Mouse (Mus musculus): ENCODE results near the gene Htatip2.

Htatip2 gene

GRCm38 (mm10) chr7:49758934-49759571 is at the start of gene Htatip2:
TSS of gene Htatip2 (plus strand) at chr7:49759115.
- no peak for DNase-seq (ENCODE audit: low spot score in 2 of 2)

GRCm38 (mm10) chr7:49709381-49710021 is 49.4 kb upstream of the Htatip2 start:
- DNase-seq (ENCODE audit: low spot score in 2 of 2) = no peak

- no peak for DNase-seq (ENCODE audit: low spot score in 2 of 2)
Observed at GRCm38 (mm10) chr7:49717942-49718733, 40.8 kb upstream of the Htatip2 start.

GRCm38 (mm10) chr7:49734342-49734741 is 24.6 kb upstream of the Htatip2 start:
- no peak for DNase-seq (ENCODE audit: low spot score in 2 of 2)

- DNase-seq (ENCODE audit: low spot score in 2 of 2) = no peak
Observed at GRCm38 (mm10) chr7:49739448-49739847, 19.5 kb upstream of the Htatip2 start.

- no peak for DNase-seq (ENCODE audit: low spot score in 2 of 2)
Observed at GRCm38 (mm10) chr7:49741474-49741873, 17.4 kb upstream of the Htatip2 start.

- no peak for DNase-seq (ENCODE audit: low spot score in 2 of 2)
Observed at GRCm38 (mm10) chr7:49741923-49742322, 17.0 kb upstream of the Htatip2 start.

GRCm38 (mm10) chr7:49751148-49751547 is 7.8 kb upstream of the Htatip2 start:
- DNase-seq (ENCODE audit: low spot score in 2 of 2) = no peak

GRCm38 (mm10) chr7:49752730-49753506 is 6.0 kb upstream of the Htatip2 start:
- no peak for DNase-seq (ENCODE audit: low spot score in 2 of 2)

- peak in 1 of 2 experiments; percentile 68 for DNase-seq (ENCODE audit: low spot score in 2 of 2)
Observed at GRCm38 (mm10) chr7:49754767-49755166, 4.1 kb upstream of the Htatip2 start.

GRCm38 (mm10) chr7:49762605-49763004 is 3.7 kb downstream of the Htatip2 start:
- no peak for DNase-seq (ENCODE audit: low spot score in 2 of 2)

GRCm38 (mm10) chr7:49764011-49764716 is 5.2 kb downstream of the Htatip2 start:
- DNase-seq (ENCODE audit: low spot score in 2 of 2) = no peak

GRCm38 (mm10) chr7:49766166-49766565 is 7.3 kb downstream of the Htatip2 start:
- DNase-seq (ENCODE audit: low spot score in 2 of 2) = no peak

- DNase-seq (ENCODE audit: low spot score in 2 of 2) = no peak
Observed at GRCm38 (mm10) chr7:49768509-49768908, 9.6 kb downstream of the Htatip2 start.

- DNase-seq (ENCODE audit: low spot score in 2 of 2) = no peak
Observed at GRCm38 (mm10) chr7:49774396-49774795, 15.5 kb downstream of the Htatip2 start.

- no peak for DNase-seq (ENCODE audit: low spot score in 2 of 2)
Observed at GRCm38 (mm10) chr7:49777585-49777984, 18.7 kb downstream of the Htatip2 start.

GRCm38 (mm10) chr7:49778114-49778901 is 19.4 kb downstream of the Htatip2 start, which contains the start of gene Prmt3:
TSS of gene Prmt3 (plus strand) at chr7:49778346.
- peak; percentile 96 to 99 for DNase-seq (ENCODE audit: low spot score in 2 of 2)

- no peak for DNase-seq (ENCODE audit: low spot score in 2 of 2)
Observed at GRCm38 (mm10) chr7:49778904-49779615, 20.1 kb downstream of the Htatip2 start.

- DNase-seq (ENCODE audit: low spot score in 2 of 2) = no peak
Observed at GRCm38 (mm10) chr7:49783017-49783416, 24.1 kb downstream of the Htatip2 start.

- no peak for DNase-seq (ENCODE audit: low spot score in 2 of 2)
Observed at GRCm38 (mm10) chr7:49785141-49785540, 26.2 kb downstream of the Htatip2 start.
